Mouse (Mus musculus) CH12.LX (cell line): ENCODE measurements around the gene Lyl1. TPM values are rescaled to one million over a fixed set of nuclear protein-coding genes. Genes with fewer than 3 reads are reported as not detected.

ENCODE experiments used
- DNase-seq: peaks from one replicate; pipeline ENCODE4 v3.0.0-alpha.2; 2013; ENCODE audit errors: extremely low read depth
- H3K27ac ChIP-seq: 2 replicates; pipeline ENCODE4 v1.5.1; 2012; ENCODE audit warnings: low read depth, mild to moderate bottlenecking, control low read depth, moderate library complexity; ENCODE audit not compliant: insufficient read depth
- H3K27me3 ChIP-seq: replicated peaks from 2 replicates; pipeline ENCODE3; 2012; ENCODE audit warnings: inconsistent platforms
- H3K36me3 ChIP-seq, 2 experiments: replicated peaks in 1 of 2; 2 replicates each; pipeline versions ENCODE3 to v1.6.1; 2012; ENCODE audit warnings: inconsistent platforms in 1 of 2, low read length in 1 of 2, mild to moderate bottlenecking in 1 of 2, mixed read lengths in 1 of 2, moderate library complexity in 1 of 2; ENCODE audit not compliant: control insufficient read depth in 1 of 2, insufficient read depth in 1 of 2
- H3K4me1 ChIP-seq, 2 experiments: 2 replicates each; pipeline ENCODE4 v1.6.1; 2012; ENCODE audit warnings: inconsistent platforms in 1 of 2, moderate library complexity in 1 of 2; ENCODE audit not compliant: insufficient read depth in 2 of 2, control insufficient read depth in 1 of 2
- H3K4me2 ChIP-seq: 2 replicates; pipeline ENCODE4 v1.6.1; 2012; ENCODE audit warnings: low read depth, mild to moderate bottlenecking, control low read depth; ENCODE audit not compliant: poor library complexity, insufficient read depth, severe bottlenecking
- H3K4me3 ChIP-seq, 3 experiments: fragments of 150-350 bp in 1 of 3; sonication (generic) in 1 of 3; replicated peaks in 1 of 3; 2 replicates each; pipeline versions ENCODE3 to v1.5.1; 2011 to 2012; ENCODE audit warnings: low read depth in 2 of 3, low read length in 2 of 3, mild to moderate bottlenecking in 2 of 3, moderate library complexity in 2 of 3, control low read depth in 1 of 3, improper control_type of control experiment in 1 of 3, inconsistent platforms in 1 of 3, mixed read lengths in 1 of 3; ENCODE audit not compliant: poor library complexity in 1 of 3
- H3K79me2 ChIP-seq: replicated peaks from 2 replicates; pipeline ENCODE4 v1.6.1; 2012; ENCODE audit warnings: mild to moderate bottlenecking, moderate library complexity; ENCODE audit not compliant: control insufficient read depth, poor library complexity, insufficient read depth, severe bottlenecking; ENCODE audit errors: extremely low read depth
- H3K9ac ChIP-seq: 2 replicates; pipeline ENCODE4 v1.6.1; 2012; ENCODE audit warnings: low read depth, mild to moderate bottlenecking, control low read depth, moderate library complexity; ENCODE audit not compliant: insufficient read depth
- H3K9me3 ChIP-seq: replicated peaks from 2 replicates; pipeline ENCODE3; 2012; ENCODE audit warnings: low read length, inconsistent platforms, mixed read lengths
- BHLHE40 ChIP-seq: IDR thresholded peaks from 2 replicates; pipeline ENCODE4 v1.6.1; 2011; ENCODE audit warnings: mild to moderate bottlenecking, low read depth, low read length, improper control_type of control experiment
- CHD1 ChIP-seq: IDR thresholded peaks from 2 replicates; pipeline ENCODE4 v1.6.1; 2012; ENCODE audit warnings: low read depth, low read length, improper control_type of control experiment, inconsistent platforms
- CHD2 ChIP-seq: IDR thresholded peaks from 2 replicates; pipeline ENCODE4 v1.6.1; 2011; ENCODE audit warnings: low read length, improper control_type of control experiment
- CTCF ChIP-seq, 2 experiments: IDR thresholded peaks in 1 of 2; conservative IDR thresholded peaks in 1 of 2; 2 replicates each; pipeline ENCODE4 v1.5.1; 2011 to 2012; ENCODE audit warnings: low read depth in 2 of 2, low read length in 2 of 2, improper control_type of control experiment in 1 of 2, inconsistent platforms in 1 of 2, mild to moderate bottlenecking in 1 of 2, moderate library complexity in 1 of 2
- E2F4 ChIP-seq: IDR thresholded peaks from 2 replicates; pipeline ENCODE4 v1.6.1; 2011; ENCODE audit warnings: low read depth, low read length, improper control_type of control experiment; ENCODE audit not compliant: insufficient replicate concordance
- ELF1 ChIP-seq: IDR thresholded peaks from 2 replicates; pipeline ENCODE4 v1.6.1; 2014; ENCODE audit warnings: low read depth, mild to moderate bottlenecking, inconsistent platforms, low read length, improper control_type of control experiment
- EP300 ChIP-seq: IDR thresholded peaks from 2 replicates; pipeline ENCODE4 v1.6.1; 2011; ENCODE audit warnings: low read length, improper control_type of control experiment
- ETS1 ChIP-seq: conservative IDR thresholded peaks from 2 replicates; pipeline ENCODE4 v1.6.1; 2012; ENCODE audit warnings: low read depth, mild to moderate bottlenecking, inconsistent platforms, low read length, improper control_type of control experiment, moderate library complexity
- GABPA ChIP-seq: IDR thresholded peaks from 2 replicates; pipeline ENCODE4 v1.6.1; 2012; ENCODE audit warnings: low read depth, low read length, improper control_type of control experiment, inconsistent platforms; ENCODE audit not compliant: insufficient replicate concordance
- HCFC1 ChIP-seq: IDR thresholded peaks from 2 replicates; pipeline ENCODE4 v1.6.1; 2012; ENCODE audit warnings: low read depth, mild to moderate bottlenecking, inconsistent platforms, low read length, improper control_type of control experiment
- IRF4 ChIP-seq: IDR thresholded peaks from 2 replicates; pipeline ENCODE4 v1.6.1; 2014; ENCODE audit warnings: low read depth, mild to moderate bottlenecking, inconsistent platforms, low read length, improper control_type of control experiment
- JUN ChIP-seq: IDR thresholded peaks from 2 replicates; pipeline ENCODE4 v1.6.1; 2011; ENCODE audit warnings: low read depth, mild to moderate bottlenecking, low read length, improper control_type of control experiment, moderate library complexity; ENCODE audit not compliant: insufficient read depth
- JUND ChIP-seq: conservative IDR thresholded peaks from 2 replicates; pipeline ENCODE4 v1.6.1; 2011; ENCODE audit warnings: low read depth, low read length, improper control_type of control experiment
- KAT2A ChIP-seq: IDR thresholded peaks from 2 replicates; pipeline ENCODE4 v1.6.1; 2012; ENCODE audit warnings: low read length, improper control_type of control experiment, inconsistent platforms; ENCODE audit not compliant: insufficient replicate concordance
- MAFK ChIP-seq: IDR thresholded peaks from 2 replicates; pipeline ENCODE4 v1.6.1; 2011; ENCODE audit warnings: low read length, improper control_type of control experiment; ENCODE audit not compliant: insufficient replicate concordance
- MAX ChIP-seq: IDR thresholded peaks from 2 replicates; pipeline ENCODE4 v1.6.1; 2011; ENCODE audit warnings: low read length, improper control_type of control experiment
- MAZ ChIP-seq: IDR thresholded peaks from 2 replicates; pipeline ENCODE4 v1.6.1; 2012; ENCODE audit warnings: low read depth, mild to moderate bottlenecking, inconsistent platforms, low read length, improper control_type of control experiment, moderate library complexity
- MEF2A ChIP-seq: IDR thresholded peaks from 2 replicates; pipeline ENCODE4 v1.6.1; 2014; ENCODE audit warnings: low read depth, mild to moderate bottlenecking, inconsistent platforms, low read length, improper control_type of control experiment, borderline replicate concordance
- MXI1 ChIP-seq: IDR thresholded peaks from 2 replicates; pipeline ENCODE4 v1.6.1; 2011; ENCODE audit warnings: mild to moderate bottlenecking, low read depth, low read length, improper control_type of control experiment
- MYC ChIP-seq: IDR thresholded peaks from 2 replicates; pipeline ENCODE4 v1.6.1; 2011; ENCODE audit warnings: low read depth, mild to moderate bottlenecking, improper control_type of control experiment, low read length
- NELFE ChIP-seq: IDR thresholded peaks from 2 replicates; pipeline ENCODE4 v1.6.1; 2011; ENCODE audit warnings: low read depth, low read length, improper control_type of control experiment
- NRF1 ChIP-seq: IDR thresholded peaks from 2 replicates; pipeline ENCODE4 v1.6.1; 2014; ENCODE audit warnings: low read depth, mild to moderate bottlenecking, inconsistent platforms, low read length, improper control_type of control experiment, moderate library complexity
- PAX5 ChIP-seq: IDR thresholded peaks from 2 replicates; pipeline ENCODE4 v1.6.1; 2012; ENCODE audit warnings: low read length, inconsistent platforms, mixed read lengths
- POLR2A ChIP-seq: IDR thresholded peaks from 2 replicates; pipeline ENCODE4 v1.6.1; 2011; ENCODE audit warnings: low read depth, mild to moderate bottlenecking, improper control_type of control experiment, low read length
- POLR2AphosphoS2 ChIP-seq: IDR thresholded peaks from 2 replicates; pipeline ENCODE4 v1.6.1; 2011; ENCODE audit warnings: low read depth, low read length, improper control_type of control experiment
- RAD21 ChIP-seq: IDR thresholded peaks from 2 replicates; pipeline ENCODE4 v1.6.1; 2011; ENCODE audit warnings: low read depth, mild to moderate bottlenecking, low read length, improper control_type of control experiment, moderate library complexity
- RCOR1 ChIP-seq: conservative IDR thresholded peaks from 2 replicates; pipeline ENCODE4 v1.6.1; 2012; ENCODE audit warnings: low read depth, mild to moderate bottlenecking, inconsistent platforms, low read length, improper control_type of control experiment
- SIN3A ChIP-seq: IDR thresholded peaks from 2 replicates; pipeline ENCODE4 v1.6.1; 2012; ENCODE audit warnings: low read length, improper control_type of control experiment, inconsistent platforms
- SMC3 ChIP-seq: IDR thresholded peaks from 2 replicates; pipeline ENCODE4 v1.6.1; 2011; ENCODE audit warnings: low read depth, low read length, improper control_type of control experiment
- TBP ChIP-seq: conservative IDR thresholded peaks from 2 replicates; pipeline ENCODE4 v1.6.1; 2011; ENCODE audit warnings: low read depth, low read length, improper control_type of control experiment
- TCF12 ChIP-seq: IDR thresholded peaks from 2 replicates; pipeline ENCODE4 v1.6.1; 2014; ENCODE audit warnings: low read depth, mild to moderate bottlenecking, inconsistent platforms, low read length, improper control_type of control experiment
- UBTF ChIP-seq: IDR thresholded peaks from 2 replicates; pipeline ENCODE4 v1.6.1; 2012; ENCODE audit warnings: low read depth, mild to moderate bottlenecking, inconsistent platforms, low read length, improper control_type of control experiment, moderate library complexity
- USF1 ChIP-seq: IDR thresholded peaks from 2 replicates; pipeline ENCODE4 v1.6.1; 2014; ENCODE audit warnings: low read depth, mild to moderate bottlenecking, inconsistent platforms, low read length, improper control_type of control experiment
- USF2 ChIP-seq: conservative IDR thresholded peaks from 2 replicates; pipeline ENCODE4 v1.6.1; 2011; ENCODE audit warnings: low read depth, low read length, improper control_type of control experiment
- ZC3H11A ChIP-seq: IDR thresholded peaks from 2 replicates; pipeline ENCODE4 v1.6.1; 2012; ENCODE audit warnings: low read depth, mild to moderate bottlenecking, inconsistent platforms, low read length, improper control_type of control experiment
- ZKSCAN1 ChIP-seq: IDR thresholded peaks from 2 replicates; pipeline ENCODE4 v1.6.1; 2012; ENCODE audit warnings: low read depth, inconsistent platforms, low read length, improper control_type of control experiment, borderline replicate concordance
- ZMIZ1 ChIP-seq: IDR thresholded peaks from 2 replicates; pipeline ENCODE4 v1.6.1; 2012; ENCODE audit warnings: low read depth, mild to moderate bottlenecking, inconsistent platforms, low read length, improper control_type of control experiment
- ZNF384 ChIP-seq: IDR thresholded peaks from 2 replicates; pipeline ENCODE4 v1.6.1; 2012; ENCODE audit warnings: low read depth, low read length, improper control_type of control experiment, inconsistent platforms
- dilution Hi-C: fragments of 300-500 bp; cut with MboI; formaldehyde crosslinking; loops from 2 replicates; pipeline ENCODE4 v1.14.3; 2020; ENCODE audit warnings: low sequenced_read_pairs; ENCODE audit not compliant: extremely low pct_unique_long_range_greater_than_20kb, extremely low pct_ligation_motif_present
- in situ Hi-C: fragments of 300-500 bp; cut with MboI; formaldehyde crosslinking; loops from 3 replicates; pipeline ENCODE4 v1.14.3; 2019; ENCODE audit warnings: low sequenced_read_pairs, low pct_ligation_motif_present, low pct_unique_long_range_greater_than_20kb, mixed read lengths
- polyA plus RNA-seq: library from polyadenylated mRNA; unstranded; fragments of >175 nt; gene quantifications from 2 replicates; pipeline ENCODE4 v1.2.1, GENCODE M21; 2012; ENCODE audit warnings: low read depth; ENCODE audit not compliant: insufficient read length
- total RNA-seq, 2 experiments: library from RNA; depleted of rRNA; stranded (reverse); fragments of 300-350 nt in 1 of 2; fragments of >200 nt in 1 of 2; gene quantifications; 2 replicates each; pipeline ENCODE4 v1.2.3; 2012 to 2014

Gene Lyl1
- total and polyA plus RNA-seq, 3 experiments: 20.6 to 53.2 (median 38.5) TPM

DNA sequence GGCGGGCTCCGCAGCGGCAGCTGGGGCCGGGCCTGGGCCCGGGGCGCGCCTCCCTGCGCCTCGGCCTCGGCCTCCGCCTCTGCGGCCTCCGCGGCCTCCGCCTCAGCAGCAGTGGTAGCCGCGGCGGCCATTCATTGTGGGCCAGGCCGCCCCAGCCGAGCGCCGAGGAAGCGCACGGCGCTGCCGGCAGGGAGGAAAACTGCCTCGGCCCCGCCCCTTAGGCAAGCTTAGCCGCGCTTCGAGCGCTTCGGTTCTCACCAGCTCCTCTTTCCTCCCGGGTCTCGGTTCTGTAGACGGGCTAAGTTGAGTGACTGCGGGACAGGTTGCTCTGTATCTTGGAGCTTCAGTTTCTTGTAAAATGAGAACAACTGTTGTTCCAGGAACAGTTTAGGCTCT lies 13.6 kb upstream of the Lyl1 start, which contains the start of gene Nacc1:
Nacc1 (minus strand) TSS at position 158 of the 396 bp plus-strand sequence.
- Histone ChIP-seq H3K4me1 (peaks cover 15 to 47% of the 10 kb centered on the region in 2 experiments), H3K36me3 (peaks cover 14 to 45% of the 10 kb centered on the region in 2 experiments), H3K27ac (peak within 1 kb of the TSS; percentile 60; the same call in 1 of the 2 replicates), H3K4me2 (peak within 1 kb of the TSS; percentile 93), H3K4me3 (peak within 1 kb of the TSS; percentile 80 to 98 (median 96)), H3K27me3 (no peaks in the 10 kb centered on the region), H3K79me2 (peaks cover 65% of the 10 kb centered on the region), H3K9me3 (no peaks in the 10 kb centered on the region), H3K9ac (peak within 1 kb of the TSS; percentile 98)
- in situ Hi-C loops (no loop called here), dilution Hi-C loops (no loop called here)
- TF ChIP-seq IRF4 (peak; percentile 50; the same call in 1 of the 2 replicates), ELF1 (peak; percentile 77), PAX5 (no peak), ZKSCAN1 (no peak), MEF2A (peak; percentile 66; the same call in 1 of the 2 replicates), BHLHE40 (no peak), MAX (peak; percentile 34; the same call in 1 of the 2 replicates), RAD21 (no peak), MAFK (no peak), ETS1 (no peak), KAT2A (peak; percentile 58; the same call in 1 of the 2 replicates), MAZ (no peak), TBP (peak; percentile 69; the same call in 1 of the 2 replicates), CHD1 (no peak), NELFE (0 out of 2 replicates have a peak, but pooled peaks have one; percentile 3), UBTF (peak; percentile 34; the same call in 1 of the 2 replicates), NRF1 (peak; percentile 53), E2F4 (no peak), JUND (no peak), TCF12 (peak; percentile 87), USF2 (no peak), USF1 (peak; percentile 15; the same call in 1 of the 2 replicates), CTCF (conservative IDR thresholded peaks at IDR 0.05 in 1 of 2, IDR thresholded peaks at IDR 0.05 in 1 of 2; ENCODE audit: low read depth in 2 of 2, low read length in 2 of 2) (no peak), JUN (no peak), CHD2 (no peak), MYC (no peak), ZMIZ1 (no peak), ZC3H11A (no peak), SIN3A (peak; percentile 92), HCFC1 (peak; percentile 85), MXI1 (peak; percentile 86), SMC3 (no peak), ZNF384 (no peak), GABPA (no peak), EP300 (no peak), POLR2A (peak; percentile 65), POLR2AphosphoS2 (no peak), RCOR1 (no peak)
- DNase-seq: peak; percentile 86
